Mouse (Mus musculus) adipocyte (in vitro differentiated cells): ENCODE measurements at regions not wholly inside any gene's neighbourhood (a gene's known extent, or its start where the extent isn't known, plus 50 kb on each side); places are given as distances from the start of the nearest gene placed in this dataset.
A peak's percentile ranks its signal among the peaks of the same experiment; 100 is the strongest.
"Not testable (repeated sequence)": the region's sequence is repeated elsewhere in the genome, so short reads cannot be mapped to it uniquely, and the experiment has no call there.

Experiments
- DNase-seq: peaks from one replicate; pipeline ENCODE4 v3.0.0-alpha.2; 2016; ENCODE audit warnings: low spot score

DNA sequence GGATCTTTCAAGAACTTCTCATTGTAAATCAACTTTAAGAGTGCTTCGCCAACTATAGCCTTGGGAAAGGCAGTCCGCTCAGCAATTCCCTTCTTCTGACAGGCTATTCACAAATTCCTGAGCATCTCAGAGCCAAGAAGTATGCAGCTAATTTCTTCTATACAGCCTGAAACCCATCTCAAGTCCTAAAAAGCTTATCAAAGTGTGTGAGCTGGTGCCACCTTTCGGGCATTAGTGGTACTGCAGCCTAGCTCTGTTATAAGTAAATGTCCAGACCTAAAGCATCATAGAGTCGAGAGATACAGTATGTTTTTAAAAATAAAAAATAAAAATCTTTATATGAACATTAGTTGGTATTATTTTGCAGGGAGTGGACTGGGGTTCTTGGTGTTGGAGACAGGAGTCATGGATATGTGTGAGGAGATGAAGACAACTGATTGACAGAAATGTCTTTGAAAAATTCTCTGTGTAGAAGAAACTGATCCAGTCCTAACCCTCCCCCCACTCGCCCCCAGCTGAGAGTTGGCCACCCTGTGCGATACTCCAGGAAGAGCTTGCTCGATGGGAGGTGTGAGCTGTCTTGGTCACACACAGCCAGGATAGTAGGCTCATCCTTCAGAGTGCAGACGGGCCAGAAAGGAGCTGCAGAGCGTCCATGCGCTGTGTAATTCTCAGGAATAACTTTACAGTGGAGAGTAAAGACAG, 56.4 kb downstream of the Bod1 start:
- DNase-seq: peak; percentile 16

GRCm38 (mm10) chr11:31614394-31614713, 57.3 kb downstream of the Bod1 start:
- no peak for DNase-seq

DNA sequence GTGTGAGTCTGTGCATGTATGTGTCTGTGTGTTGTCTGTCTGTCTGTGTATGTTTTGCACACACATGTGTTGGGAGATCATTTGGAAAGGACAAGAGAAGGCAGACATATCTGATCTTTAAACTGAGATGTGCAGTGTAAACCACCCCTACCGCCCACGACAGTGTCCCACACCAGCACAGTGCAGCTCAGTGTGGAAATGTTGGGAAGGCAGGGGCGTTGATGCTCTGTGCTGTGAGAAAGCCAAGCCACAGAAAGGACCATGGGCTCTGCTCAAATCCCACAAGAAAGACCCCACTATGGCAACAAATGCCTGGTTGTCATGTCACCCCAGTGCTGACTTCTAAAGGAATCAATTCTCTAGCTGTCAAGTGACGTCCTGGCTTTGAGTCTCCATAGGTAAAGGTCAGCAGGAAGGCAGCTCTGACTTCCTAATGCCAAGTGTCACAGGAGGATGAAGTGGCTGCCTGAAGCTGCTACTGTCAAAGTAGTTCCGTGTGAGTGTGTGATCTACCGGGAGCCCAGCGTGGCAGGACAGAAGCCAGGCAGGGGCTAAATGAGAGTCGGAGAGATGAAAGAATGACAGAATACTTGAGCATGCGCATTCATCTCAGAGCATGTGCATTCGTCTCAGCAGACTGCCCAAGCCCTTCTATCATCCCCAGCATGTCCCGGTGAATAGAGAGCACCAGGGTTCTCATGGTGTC, 57.8 kb downstream of the Bod1 start:
- DNase-seq: no peak

DNA sequence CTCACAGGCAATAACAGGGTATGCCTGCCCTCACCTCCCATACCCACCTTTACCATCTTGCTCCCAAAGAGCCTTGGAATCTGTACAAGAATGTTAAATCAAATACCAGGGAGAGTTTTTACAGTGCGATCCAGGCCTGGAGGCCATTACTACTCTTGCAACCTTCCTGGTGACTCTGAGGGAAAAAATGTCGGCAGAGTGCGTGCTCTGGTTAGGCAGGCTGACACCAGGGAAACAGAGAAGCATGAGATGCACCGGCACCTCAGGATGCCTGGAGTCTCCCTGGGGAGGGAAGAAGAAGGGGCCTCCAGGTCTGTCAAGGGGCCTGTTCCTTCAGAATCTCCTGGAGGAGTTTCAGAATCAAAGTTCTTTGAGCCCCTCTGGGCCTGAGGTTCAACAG, 63.2 kb downstream of the Bod1 start:
- no peak for DNase-seq

DNA sequence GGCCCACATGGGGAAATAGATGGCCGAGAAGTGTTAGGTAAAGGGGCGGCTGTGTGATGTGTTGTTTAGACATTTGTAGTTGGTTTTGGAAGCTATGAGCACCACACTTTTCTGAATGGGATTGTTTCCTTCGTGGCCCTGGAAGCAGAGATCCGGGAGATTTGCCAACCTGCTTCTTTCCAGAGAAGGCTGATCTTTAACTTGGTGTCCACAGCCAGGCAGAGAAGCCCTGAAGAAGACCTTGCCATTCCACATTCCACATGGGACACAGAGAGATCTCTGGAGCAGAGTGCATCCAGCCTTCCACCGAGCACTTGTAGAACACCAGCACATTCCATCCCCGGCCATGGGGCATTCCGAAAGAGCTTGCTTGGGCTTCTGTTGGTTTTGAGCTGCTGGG, 70.2 kb downstream of the Bod1 start:
- DNase-seq: peak; percentile 76

- no peak for DNase-seq
Observed at GRCm38 (mm10) chr11:31593604-31594003, 78.1 kb downstream of the Bod1 start.

- no peak for DNase-seq
Observed at GRCm38 (mm10) chr11:31592061-31592460, 79.6 kb downstream of the Bod1 start.

DNA sequence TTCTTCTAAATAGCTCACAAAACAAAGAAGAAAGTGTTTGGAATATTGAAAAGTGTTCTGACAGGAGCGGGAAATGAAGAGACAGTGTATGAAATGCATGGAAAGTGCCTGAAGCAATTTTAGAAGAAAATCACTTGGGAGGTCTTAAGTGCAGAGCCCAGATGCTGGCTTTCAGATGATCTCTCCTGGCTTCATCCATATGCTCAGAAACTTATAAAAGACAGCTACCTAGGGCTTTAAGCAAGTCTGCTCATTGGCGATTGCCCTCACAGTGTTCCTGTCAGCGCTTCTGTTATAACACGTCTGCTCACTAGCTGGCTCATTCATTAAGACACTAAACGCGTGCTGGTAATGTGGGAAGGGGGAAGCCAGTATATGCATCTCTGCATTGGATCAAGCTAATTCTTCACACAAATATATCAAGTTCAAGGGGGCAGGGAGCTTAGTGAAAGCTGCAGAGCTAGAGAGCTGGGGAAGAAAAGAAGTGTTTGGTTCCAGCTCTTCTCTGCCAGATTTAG, 80.6 kb downstream of the Bod1 start:
- DNase-seq: no peak

- no peak for DNase-seq
Observed at GRCm38 (mm10) chr11:31574941-31575340, 96.7 kb downstream of the Bod1 start.

DNA sequence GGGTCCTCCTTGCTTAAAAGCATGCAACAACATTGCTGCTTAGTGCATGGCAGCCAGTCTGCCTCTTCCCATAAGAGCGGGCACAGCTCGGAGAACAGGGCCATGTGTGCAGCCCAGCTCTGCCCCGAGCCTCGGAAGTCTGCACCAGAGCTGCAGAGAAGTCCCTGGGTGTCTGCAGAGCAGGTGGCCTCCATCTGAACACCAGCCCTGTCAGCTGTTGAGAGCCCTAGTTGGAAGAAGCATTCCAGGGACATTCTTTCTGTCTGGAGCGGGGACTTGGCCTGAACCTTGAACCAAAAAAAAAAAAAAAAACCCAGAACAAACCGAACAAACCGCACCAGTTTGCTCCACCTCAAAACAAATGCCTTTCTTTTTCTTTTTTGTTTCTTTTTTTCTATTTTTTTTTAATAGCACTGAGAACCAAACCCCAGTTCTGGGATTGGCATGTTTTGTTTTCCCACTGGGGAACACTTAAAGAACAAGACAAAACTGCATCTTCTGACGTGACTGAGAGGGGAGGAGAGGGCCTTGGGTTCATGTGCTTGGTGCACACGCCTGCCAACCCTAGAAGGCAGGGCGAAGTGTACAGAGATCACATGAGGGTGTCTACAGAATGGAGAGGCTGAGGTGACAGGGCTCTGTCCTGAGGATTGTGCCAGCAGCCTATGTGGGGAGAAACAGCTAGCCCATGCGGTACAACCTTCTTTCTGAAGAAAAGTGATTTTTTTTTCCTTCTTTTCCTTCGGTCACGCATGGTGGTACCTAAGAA, 106.8 kb downstream of the Bod1 start:
- peak; percentile 17 for DNase-seq

GRCm38 (mm10) chr11:31563826-31564741, 107.6 kb downstream of the Bod1 start:
- peak; percentile 33 for DNase-seq

DNA sequence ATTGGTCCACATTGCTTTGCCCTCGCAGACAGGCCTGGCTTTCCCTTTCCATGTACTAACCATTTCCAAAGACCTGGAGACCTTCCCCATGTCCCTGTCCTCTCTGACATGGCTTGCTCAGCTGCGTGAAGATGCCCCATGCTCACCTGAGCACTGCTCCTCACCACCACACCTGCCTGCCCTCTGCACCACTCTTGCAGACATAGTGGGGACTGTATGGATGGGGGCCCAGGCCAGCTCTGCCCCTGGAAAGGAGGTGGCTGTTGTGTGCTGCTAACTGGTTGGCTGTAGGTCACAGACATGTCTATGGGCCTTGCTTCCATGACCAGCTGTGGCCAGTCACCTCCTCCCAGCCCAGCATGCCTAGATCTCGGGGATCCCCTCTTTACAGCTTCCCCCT, 108.7 kb downstream of the Bod1 start:
- no peak for DNase-seq

DNA sequence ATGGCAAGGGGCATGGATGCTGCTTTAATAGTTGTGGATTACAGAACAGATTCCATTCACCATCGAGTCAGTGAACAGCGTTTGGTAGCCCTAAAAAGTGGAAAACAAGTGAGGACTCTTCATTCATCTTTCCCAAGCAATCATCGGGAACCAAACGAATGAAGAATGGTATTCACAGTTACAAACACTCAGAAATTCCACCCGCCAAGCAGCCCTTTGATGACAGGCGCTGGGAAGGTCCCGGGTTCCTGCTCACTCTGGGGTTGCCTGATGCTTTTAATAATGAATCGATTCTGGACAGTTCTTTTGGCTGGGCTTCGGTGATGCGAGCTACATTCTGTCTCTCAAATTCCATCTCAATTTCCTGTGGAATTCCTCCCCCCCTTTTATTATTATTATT, 110.9 kb downstream of the Bod1 start:
- no peak for DNase-seq

DNA sequence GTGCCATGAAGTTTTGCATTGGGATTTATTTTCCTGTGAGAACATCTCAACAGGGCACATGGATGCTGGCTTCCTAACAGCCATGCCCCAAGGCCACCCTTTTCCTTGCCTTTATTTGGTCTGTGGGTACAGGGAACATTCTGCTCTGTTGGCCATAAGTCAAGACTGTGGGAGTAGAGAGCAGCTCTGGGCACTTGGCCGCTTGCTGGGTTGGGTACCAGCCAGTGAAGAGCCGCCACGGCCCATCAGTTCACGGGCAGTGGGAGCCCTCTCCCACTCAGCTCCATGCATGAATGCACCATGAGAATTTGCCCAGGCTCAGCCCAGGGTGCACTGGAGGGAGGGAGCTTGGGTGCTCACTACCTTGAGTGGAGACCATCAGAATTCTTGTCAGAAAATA, 116.6 kb downstream of the Bod1 start:
- DNase-seq: peak; percentile 69

DNA sequence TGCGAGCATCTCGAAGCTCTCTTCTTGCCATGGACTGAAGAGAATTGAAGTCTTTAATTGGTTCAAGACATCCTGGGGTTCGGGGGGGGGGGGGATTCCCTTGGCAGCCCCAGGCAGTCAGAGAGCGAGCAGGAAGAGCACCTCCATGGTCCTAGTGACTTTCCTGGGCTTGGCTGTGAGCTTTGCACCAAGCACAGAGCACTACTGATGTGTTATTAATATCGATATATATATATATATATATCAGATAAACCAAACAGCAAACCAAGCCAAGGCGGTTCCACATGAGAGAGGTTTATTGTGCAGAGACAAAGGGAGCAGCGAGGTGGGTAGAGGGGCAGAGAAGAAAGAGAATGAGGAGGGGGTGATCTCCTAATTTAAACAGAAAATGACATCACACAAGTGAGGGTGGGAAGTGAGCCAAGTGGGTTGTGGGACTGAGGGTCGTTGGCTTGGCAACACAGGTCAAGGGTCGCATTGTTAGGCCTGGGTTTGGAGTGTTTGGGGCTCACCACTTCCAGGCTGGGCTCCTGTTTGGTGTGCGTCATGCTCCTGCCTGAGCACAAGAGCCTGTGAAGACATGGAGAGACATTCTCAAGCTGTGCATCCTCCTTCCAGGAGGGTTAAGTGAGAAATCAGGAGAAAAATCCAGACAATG, 119.9 kb downstream of the Bod1 start:
- DNase-seq: no peak

GRCm38 (mm10) chr11:31550747-31551613, 120.7 kb downstream of the Bod1 start:
- DNase-seq: peak; percentile 47

- DNase-seq: not testable (repeated sequence)
Observed at GRCm38 (mm10) chr11:31545514-31545913, 126.2 kb downstream of the Bod1 start.

GRCm38 (mm10) chr11:31542635-31543219, 129.0 kb downstream of the Bod1 start:
- no peak for DNase-seq

- no peak for DNase-seq
Observed at GRCm38 (mm10) chr11:31541425-31541824, 130.3 kb downstream of the Bod1 start.

DNA sequence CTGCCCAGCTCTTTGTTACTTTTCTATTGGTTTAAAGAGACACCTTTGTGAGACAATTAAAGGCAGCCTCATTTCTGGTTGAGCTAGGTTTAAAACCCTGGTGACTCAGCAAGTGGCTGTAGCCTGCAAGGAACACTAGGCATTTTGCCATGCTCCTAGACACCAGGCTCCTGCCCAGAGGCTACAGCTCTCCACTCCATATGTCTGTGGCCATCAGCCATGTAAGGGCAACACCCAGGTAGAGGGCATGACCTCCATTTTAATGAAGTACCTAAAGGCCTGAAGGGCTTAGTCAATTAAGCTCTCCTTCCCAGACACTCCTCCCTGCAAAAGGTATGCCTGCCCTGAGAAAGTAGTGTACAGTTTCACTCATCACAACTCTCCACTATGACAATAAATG, 130.9 kb downstream of the Bod1 start:
- no peak for DNase-seq
